19 mouse cellular contexts compared by ENCODE assay signal in genomic region chr13:84566533-84566832, GRCm38 (mm10).
A peak's percentile ranks its signal among the peaks of the same experiment; 100 is the strongest.
DNase-seq lines count a peak whose midpoint lies in the region; ATAC-seq and TF ChIP-seq lines count a peak whose summit lies in the region.
"Had no signal": no experiment of that assay in that cellular context is flagged by ENCODE, and none has a peak within 500 bp of the region (broad histone marks: within the 10 kb centered on the region; RNA-seq: fewer than 3 reads in every experiment).

No protein-coding gene starts in this region.

- H3K27me3 ChIP-seq in forebrain, embryonic 13.5 days, result no peaks in the 10 kb centered on the region
- no peaks in the 10 kb centered on the region for H3K27me3 ChIP-seq in hindbrain, embryonic 12.5 days
- no peaks in the 10 kb centered on the region for H3K27me3 ChIP-seq in midbrain, embryonic 16.5 days (ENCODE audit: control insufficient read depth, insufficient read depth, low read depth, low read length)
- H3K27me3 ChIP-seq: heart, embryonic 15.5 days; intestine, embryonic 15.5 days; limb, embryonic 15.5 days; lung, embryonic 15.5 days; stomach, embryonic 15.5 days had no signal

- DNase-seq in layer of hippocampus, adult 2 months (ENCODE audit: low spot score in 2 of 2), result no peak
- DNase-seq in layer of hippocampus, adult 11-12 months (ENCODE audit: low spot score), result no peak
- no peak for DNase-seq in urinary bladder, postnatal 10 days (ENCODE audit: low spot score)
- no peak for DNase-seq in kidney, adult 8-10 months
- no peak for DNase-seq in gastrocnemius, postnatal 25 days
- DNase-seq: adrenal gland, postnatal 36 days; cerebellum, adult 11 months; gastrocnemius, postnatal 14 days; kidney, postnatal 25 days; thymus, postnatal 14 days had no signal

- H3K4me1 ChIP-seq in forebrain, embryonic 13.5 days, result peaks cover 56% of the 10 kb centered on the region
- H3K4me1 ChIP-seq in hindbrain, embryonic 12.5 days, result peaks cover 14% of the 10 kb centered on the region
- peaks cover 4% of the 10 kb centered on the region; the same call in 1 of the 2 replicates for H3K4me1 ChIP-seq in midbrain, embryonic 16.5 days (ENCODE audit: control insufficient read depth, insufficient read depth, low read length)
- H3K4me1 ChIP-seq: heart, embryonic 15.5 days; intestine, embryonic 15.5 days; limb, embryonic 15.5 days; lung, embryonic 15.5 days; stomach, embryonic 15.5 days had no signal

- no peak overlapping the region for H3K9ac ChIP-seq in forebrain, embryonic 13.5 days
- no peak overlapping the region for H3K9ac ChIP-seq in hindbrain, embryonic 12.5 days
- no peak overlapping the region for H3K9ac ChIP-seq in midbrain, embryonic 16.5 days (ENCODE audit: low read depth, low read length)
- H3K9ac ChIP-seq: heart, embryonic 15.5 days; intestine, embryonic 15.5 days; limb, embryonic 15.5 days; lung, embryonic 15.5 days; stomach, embryonic 15.5 days had no signal

- no peak overlapping the region for H3K4me3 ChIP-seq in layer of hippocampus, adult 2 months
- H3K4me3 ChIP-seq in forebrain, embryonic 13.5 days, result no peak overlapping the region
- H3K4me3 ChIP-seq in hindbrain, embryonic 12.5 days, result no peak overlapping the region
- no peak overlapping the region for H3K4me3 ChIP-seq in midbrain, embryonic 16.5 days (ENCODE audit: low read depth, low read length)
- H3K4me3 ChIP-seq: heart, embryonic 15.5 days; intestine, embryonic 15.5 days; left cerebral cortex, adult 2 months; limb, embryonic 15.5 days; lung, embryonic 15.5 days; stomach, embryonic 15.5 days had no signal

- H3K27ac ChIP-seq in layer of hippocampus, adult 2 months, result 0 out of 2 replicates have a peak overlapping the region, but pooled peaks have one; percentile 50
- H3K27ac ChIP-seq in forebrain, embryonic 13.5 days, result peak overlapping the region; percentile 92
- H3K27ac ChIP-seq in hindbrain, embryonic 12.5 days, result peak overlapping the region; percentile 87
- H3K27ac ChIP-seq in midbrain, embryonic 16.5 days (ENCODE audit: low read length), result no peak overlapping the region; the same call in 1 of the 2 replicates
- H3K27ac ChIP-seq: heart, embryonic 15.5 days; intestine, embryonic 15.5 days; left cerebral cortex, adult 2 months; limb, embryonic 15.5 days; lung, embryonic 15.5 days; stomach, embryonic 15.5 days had no signal

- peak; percentile 52 for ATAC-seq in forebrain, embryonic 13.5 days
- peak; percentile 57 for ATAC-seq in hindbrain, embryonic 12.5 days (ENCODE audit: low FRiP score)
- peak; percentile 30; the same call in 1 of the 2 replicates for ATAC-seq in midbrain, embryonic 16.5 days
- ATAC-seq: intestine, embryonic 15.5 days had no signal

- H3K36me3 ChIP-seq in forebrain, embryonic 13.5 days (ENCODE audit: poor library complexity, severe bottlenecking), result no peaks in the 10 kb centered on the region
- H3K36me3 ChIP-seq in hindbrain, embryonic 12.5 days, result no peaks in the 10 kb centered on the region
- no peaks in the 10 kb centered on the region for H3K36me3 ChIP-seq in midbrain, embryonic 16.5 days (ENCODE audit: control insufficient read depth, insufficient read depth, low read length)
- H3K36me3 ChIP-seq: heart, embryonic 15.5 days; intestine, embryonic 15.5 days; limb, embryonic 15.5 days; lung, embryonic 15.5 days; stomach, embryonic 15.5 days had no signal

- WGBS in forebrain, embryonic 13.5 days, result 28% methylated on average over 6 of the region's 6 CpGs
- 46% methylated on average over 6 of the region's 6 CpGs for WGBS in hindbrain, embryonic 12.5 days
- WGBS in midbrain, embryonic 16.5 days, result 50% methylated on average over 6 of the region's 6 CpGs

- no peak for TF ChIP-seq CTCF in layer of hippocampus, adult 2 months (conservative IDR thresholded peaks at IDR 0.05)

- peak overlapping the region; percentile 49 for H3K4me2 ChIP-seq in forebrain, embryonic 13.5 days
- H3K4me2 ChIP-seq in hindbrain, embryonic 12.5 days (replicated peaks), result 0 out of 2 replicates have a peak overlapping the region, but pooled peaks have one; percentile 25
- H3K4me2 ChIP-seq in midbrain, embryonic 16.5 days (ENCODE audit: low read length), result peak overlapping the region; percentile 17; the same call in 1 of the 2 replicates
- H3K4me2 ChIP-seq: heart, embryonic 15.5 days; intestine, embryonic 15.5 days; limb, embryonic 15.5 days; lung, embryonic 15.5 days; stomach, embryonic 15.5 days had no signal

- H3K9me3 ChIP-seq in forebrain, embryonic 13.5 days (replicated peaks), result no peaks in the 10 kb centered on the region
- no peaks in the 10 kb centered on the region for H3K9me3 ChIP-seq in hindbrain, embryonic 12.5 days (replicated peaks)
- H3K9me3 ChIP-seq in midbrain, embryonic 16.5 days (replicated peaks; ENCODE audit: control insufficient read depth, low read length, poor library complexity, severe bottlenecking), result no peaks in the 10 kb centered on the region
- H3K9me3 ChIP-seq: heart, embryonic 15.5 days; intestine, embryonic 15.5 days; limb, embryonic 15.5 days; lung, embryonic 15.5 days; stomach, embryonic 15.5 days had no signal
